Mouse (Mus musculus) cortical plate, adult 2 months (tissue): ENCODE data around the gene Hlcs.

ENCODE experiments used
- CTCF ChIP-seq: fragments of 200-500 bp; IDR thresholded peaks from 2 replicates; pipeline ENCODE4 v1.5.1; 2011; ENCODE audit warnings: mild to moderate bottlenecking, control low read depth, low read length; ENCODE audit not compliant: insufficient read depth; ENCODE audit errors: extremely low read depth
- POLR2A ChIP-seq: fragments of 200-500 bp; IDR thresholded peaks from 2 replicates; pipeline ENCODE4 v1.6.1; 2011; ENCODE audit warnings: mild to moderate bottlenecking, low read length, control low read depth; ENCODE audit not compliant: insufficient read depth; ENCODE audit errors: extremely low read depth

DNA sequence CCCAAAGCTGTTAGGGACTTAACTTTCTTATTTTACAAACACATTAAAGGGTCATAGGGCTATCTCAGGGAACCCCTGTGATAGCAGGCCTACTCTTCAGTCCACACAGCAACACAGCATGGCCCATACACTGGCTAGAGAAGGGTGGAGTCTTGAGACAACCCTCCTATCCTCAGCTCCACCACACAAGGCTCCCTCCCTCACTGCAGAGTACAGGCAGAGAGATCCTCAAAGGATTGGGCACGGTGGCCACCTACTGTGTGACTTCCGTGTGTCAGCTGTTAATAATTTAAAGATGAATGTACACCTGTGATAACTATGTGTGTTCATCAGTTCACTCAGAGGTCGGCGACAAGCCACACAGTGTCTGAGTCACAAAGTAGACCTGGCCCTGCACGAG, 112.0 kb downstream of the Hlcs start:
- TF ChIP-seq POLR2A (no peak), CTCF (no peak)
